Mouse (Mus musculus): ENCODE results near the gene Tardbp. TPM values are rescaled to one million over a fixed set of nuclear protein-coding genes. Genes with fewer than 3 reads are reported as not detected.

The Tardbp gene
- polyA plus RNA-seq (2017; shearing (Covaris generic)) = 258 TPM

DNA sequence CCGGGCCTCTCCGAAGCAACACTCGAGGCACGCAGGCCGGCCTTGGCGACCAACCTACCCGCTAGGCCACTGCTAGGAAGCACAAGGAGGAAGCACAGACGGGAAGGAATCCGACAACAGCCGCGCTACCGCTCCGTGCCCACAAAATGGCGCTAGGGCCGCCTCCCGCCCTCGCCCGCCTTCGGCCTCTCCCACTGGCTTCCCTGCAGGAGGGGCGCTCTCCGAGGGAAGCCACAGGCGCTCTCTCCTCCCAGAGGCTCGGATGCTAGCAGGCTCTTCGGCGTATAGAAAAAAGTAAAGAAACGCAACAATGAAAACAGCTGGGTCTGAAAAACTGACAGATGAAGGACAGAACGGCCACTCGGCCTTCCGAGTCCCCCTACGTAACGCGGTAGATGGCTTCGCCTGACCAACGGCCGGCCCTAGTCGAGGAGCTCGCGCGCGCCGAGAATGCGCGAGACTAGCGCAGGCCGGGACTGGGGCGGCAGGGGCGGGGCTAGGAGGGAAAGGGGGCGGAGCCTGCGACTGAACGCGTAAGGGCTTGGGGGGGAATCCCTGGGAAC lies at the start of gene Tardbp:
TSS of gene Tardbp (minus strand) at position 397 of the 563 bp plus-strand sequence.

DNA sequence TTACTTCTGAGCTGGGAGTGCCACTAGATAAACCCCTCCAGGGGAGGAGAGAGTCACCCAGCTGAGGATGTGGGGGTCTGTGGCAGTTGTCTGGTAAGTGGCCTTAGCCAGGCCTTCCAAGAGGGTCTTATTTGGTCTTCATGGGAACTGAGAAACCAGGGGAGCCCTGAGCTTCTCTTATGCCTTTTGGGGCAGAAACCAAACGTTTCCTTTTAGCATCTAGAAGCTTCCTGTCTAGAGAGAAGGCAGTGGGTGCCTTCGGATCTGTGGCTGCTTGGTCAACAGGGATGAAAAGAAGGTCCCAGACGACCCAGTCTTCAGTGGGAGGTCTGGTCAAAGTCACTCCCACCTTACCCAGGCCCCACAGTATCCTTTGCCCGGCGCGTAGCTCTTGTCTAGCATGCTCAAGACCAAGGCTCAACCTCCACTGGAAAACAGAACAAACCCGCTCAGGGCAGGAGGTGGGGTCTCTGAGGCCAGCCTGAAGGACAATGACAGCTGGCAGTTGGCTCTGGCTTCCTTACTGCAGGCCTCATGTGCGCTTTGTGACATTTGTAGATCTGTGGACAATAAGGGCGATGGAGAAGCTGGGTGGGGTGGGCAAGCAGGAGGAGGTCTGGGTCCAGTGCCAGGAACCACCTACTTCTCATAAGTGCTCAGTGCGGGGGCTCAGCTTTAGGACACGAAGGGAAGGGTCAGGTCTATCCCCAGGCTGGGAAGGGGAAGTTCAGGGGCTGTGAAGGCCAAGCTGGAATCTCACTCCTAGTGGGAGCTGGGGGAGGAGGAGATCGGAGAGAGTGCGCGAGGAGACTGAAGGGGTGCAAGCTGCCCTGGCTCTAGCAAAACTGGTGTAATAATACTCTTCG lies 16.7 kb upstream of the Tardbp start, which contains the start of gene Gm572:
TSS of gene Gm572 (plus strand) at position 27 of the 866 bp plus-strand sequence.

DNA sequence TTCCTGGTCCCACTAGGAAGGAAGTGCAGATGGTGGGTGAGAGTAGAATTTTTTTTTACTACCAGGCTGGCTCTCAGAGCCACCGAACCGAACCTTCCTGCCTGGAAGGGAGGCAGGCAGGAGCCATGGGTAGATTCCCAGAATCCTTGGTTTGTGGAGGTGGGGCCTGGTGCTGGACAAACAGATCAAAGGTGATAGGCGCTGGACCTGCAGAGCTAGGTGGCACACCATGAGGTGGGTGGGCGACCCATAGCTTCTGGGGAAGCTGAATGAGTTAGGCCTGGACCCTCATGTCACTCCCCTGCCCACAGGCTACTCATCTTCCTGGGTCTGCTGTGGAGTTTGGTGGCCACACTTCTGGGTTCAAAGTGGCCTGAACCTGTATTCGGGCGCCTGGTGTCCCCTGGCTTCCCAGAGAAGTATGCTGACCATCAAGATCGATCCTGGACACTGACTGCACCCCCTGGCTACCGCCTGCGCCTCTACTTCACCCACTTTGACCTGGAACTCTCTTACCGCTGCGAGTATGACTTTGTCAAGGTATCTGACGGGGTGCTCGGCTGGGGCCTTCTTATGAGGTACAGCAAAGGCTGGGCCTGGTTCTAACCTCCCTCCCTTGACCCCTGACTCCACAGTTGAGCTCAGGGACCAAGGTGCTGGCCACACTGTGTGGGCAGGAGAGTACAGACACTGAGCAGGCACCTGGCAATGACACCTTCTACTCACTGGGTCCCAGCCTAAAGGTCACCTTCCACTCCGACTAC lies 24.3 kb downstream of the Tardbp start, which contains the start of gene Masp2:
TSS of gene Masp2 (plus strand) at position 198 of the 764 bp plus-strand sequence.

DNA sequence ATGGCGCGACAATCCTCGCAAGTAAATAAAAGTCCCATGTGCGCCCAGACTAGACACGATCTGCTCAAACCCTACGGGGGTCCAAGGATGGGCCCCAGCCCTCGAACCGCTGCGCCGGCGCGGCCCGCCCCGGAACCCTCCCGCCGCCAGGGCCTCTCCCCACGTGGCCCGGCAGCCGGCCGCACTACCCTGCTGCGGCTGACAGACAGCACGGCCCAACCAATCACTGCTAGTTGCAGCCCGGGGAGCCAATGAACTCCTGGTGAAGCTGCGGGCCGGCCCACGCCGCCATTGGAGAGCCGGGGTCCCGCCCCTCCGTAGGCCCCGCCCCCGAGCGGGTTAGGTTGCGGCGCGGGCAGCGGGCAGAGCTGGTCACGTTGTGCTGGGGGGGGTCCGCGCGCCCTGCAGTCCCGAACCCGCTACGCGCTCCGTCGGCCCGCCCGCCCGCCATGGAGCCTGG lies 35.6 kb downstream of the Tardbp start, which contains the start of gene Srm:
TSS of gene Srm (plus strand) at position 333 of the 460 bp plus-strand sequence.

Other genes with a start within 250 kb of the Tardbp start
- 7.7 TPM for gene Ubiad1, start 182.2 kb downstream of the Tardbp start, polyA plus RNA-seq (2017; shearing (Covaris generic))
- 27.5 TPM for gene Mtor, start 178.4 kb downstream of the Tardbp start, polyA plus RNA-seq (2017; shearing (Covaris generic))
- 0.26 TPM for gene Angptl7, start 126.6 kb downstream of the Tardbp start, polyA plus RNA-seq (2017; shearing (Covaris generic))
- 105 TPM for gene Exosc10, start 68.6 kb downstream of the Tardbp start, polyA plus RNA-seq (2017; shearing (Covaris generic))
- 57.0 TPM for gene Srm, start 35.5 kb downstream of the Tardbp start, polyA plus RNA-seq (2017; shearing (Covaris generic))
- 0.14 TPM for gene Masp2, start 24.5 kb downstream of the Tardbp start, polyA plus RNA-seq (2017; shearing (Covaris generic))
- gene Gm572, start 16.3 kb upstream of the Tardbp start, polyA plus RNA-seq (2017; shearing (Covaris generic)) = not detected
- gene Casz1, start 177.4 kb upstream of the Tardbp start, polyA plus RNA-seq (2017; shearing (Covaris generic)) = 8.5 TPM